In the genomic region with DNA sequence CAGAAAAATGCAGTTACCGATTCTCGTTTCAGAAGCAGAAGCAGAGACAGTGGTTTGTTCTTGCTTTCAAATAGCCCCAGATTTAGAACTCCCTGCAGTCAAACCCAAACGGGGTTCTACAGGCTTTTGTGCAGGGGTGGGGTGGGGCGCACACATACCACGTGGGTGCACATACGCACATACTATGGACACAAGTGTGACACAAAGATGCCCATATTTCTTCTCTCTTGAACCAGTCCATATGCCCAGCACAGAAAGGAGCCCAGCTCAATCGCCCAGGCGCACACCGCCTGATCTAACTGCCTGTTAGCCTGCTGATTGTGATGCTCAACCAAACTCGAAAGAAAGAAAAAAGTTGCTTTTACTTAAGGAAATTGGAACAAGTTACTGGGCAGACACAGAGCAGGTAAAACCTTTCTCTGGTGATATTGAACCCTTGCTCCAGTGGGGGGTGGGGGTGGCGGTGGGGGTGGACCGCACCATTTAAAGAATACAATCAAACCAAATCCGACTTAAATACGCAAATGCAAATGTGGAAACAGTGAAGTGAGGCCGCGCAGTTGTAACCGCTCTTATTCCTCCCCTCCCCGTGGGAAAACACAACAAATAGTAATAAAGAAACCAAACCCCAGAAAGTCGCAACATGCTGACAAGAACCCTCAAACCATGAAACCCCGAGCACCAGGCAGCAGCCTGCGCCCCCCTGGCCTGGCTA, we compare ENCODE assay signal across 8 mouse cellular contexts. TPM values are rescaled to one million over a fixed set of nuclear protein-coding genes. Genes with fewer than 3 reads are reported as not detected.
DNase-seq lines count a peak whose midpoint lies in the region; ATAC-seq and TF ChIP-seq lines count a peak whose summit lies in the region.

No protein-coding gene starts in this region.

- peak overlapping the region; percentile 7 for H3K9ac ChIP-seq in embryonic facial prominence, embryonic 11.5 days (replicated peaks; ENCODE audit: low read length)
- H3K9ac ChIP-seq in intestine, embryonic 16.5 days (ENCODE audit: low read depth, low read length), result peak overlapping the region; percentile 65
- H3K9ac ChIP-seq in neural tube, embryonic 15.5 days (replicated peaks), result no peak overlapping the region

- H3K36me3 ChIP-seq in embryonic facial prominence, embryonic 11.5 days (replicated peaks; ENCODE audit: control insufficient read depth, insufficient read depth, low read depth, low read length), result no peaks in the 10 kb centered on the region
- H3K36me3 ChIP-seq in intestine, embryonic 16.5 days (ENCODE audit: control insufficient read depth, insufficient read depth, low read length), result no peaks in the 10 kb centered on the region
- H3K36me3 ChIP-seq in neural tube, embryonic 15.5 days, result peaks cover 34% of the 10 kb centered on the region

- H3K27me3 ChIP-seq in embryonic facial prominence, embryonic 11.5 days (ENCODE audit: control insufficient read depth, insufficient read depth, low read length), result peaks cover 9% of the 10 kb centered on the region
- H3K27me3 ChIP-seq in intestine, embryonic 16.5 days (replicated peaks; ENCODE audit: control insufficient read depth, insufficient read depth, low read length), result peaks cover 5% of the 10 kb centered on the region; the same call in 1 of the 2 replicates
- H3K27me3 ChIP-seq in neural tube, embryonic 15.5 days (replicated peaks), result peaks cover 11% of the 10 kb centered on the region

- no peak for DNase-seq in layer of hippocampus, adult 2 months (ENCODE audit: low spot score in 2 of 2)
- DNase-seq in layer of hippocampus, adult 11-12 months (ENCODE audit: low spot score), result no peak
- no peak for DNase-seq in embryonic facial prominence, embryonic 11.5 days (ENCODE audit: low spot score)
- no peak for DNase-seq in spleen, adult 12 weeks (ENCODE audit: low spot score)
- no peak for DNase-seq in cerebellum, adult 8-10 months
- DNase-seq in cerebellum, adult 11-12 months, result no peak

- WGBS in embryonic facial prominence, embryonic 11.5 days, result 22% methylated on average over 21 of the region's 21 CpGs
- WGBS in intestine, embryonic 16.5 days, result 37% methylated on average over 21 of the region's 21 CpGs
- WGBS in neural tube, embryonic 15.5 days, result 25% methylated on average over 21 of the region's 21 CpGs

- H3K27ac ChIP-seq in layer of hippocampus, adult 2 months, result no peak overlapping the region
- no peak overlapping the region for H3K27ac ChIP-seq in embryonic facial prominence, embryonic 11.5 days (replicated peaks; ENCODE audit: low read depth, low read length)
- no peak overlapping the region for H3K27ac ChIP-seq in intestine, embryonic 16.5 days (ENCODE audit: low read length)
- H3K27ac ChIP-seq in neural tube, embryonic 15.5 days (replicated peaks), result no peak overlapping the region

- H3K4me1 ChIP-seq in embryonic facial prominence, embryonic 11.5 days (ENCODE audit: control insufficient read depth, insufficient read depth, low read length), result no peaks in the 10 kb centered on the region
- peaks cover 6% of the 10 kb centered on the region for H3K4me1 ChIP-seq in intestine, embryonic 16.5 days (ENCODE audit: control insufficient read depth, insufficient read depth, low read length)
- peaks cover 14% of the 10 kb centered on the region for H3K4me1 ChIP-seq in neural tube, embryonic 15.5 days

- H3K4me3 ChIP-seq in layer of hippocampus, adult 2 months, result peak overlapping the region; percentile 12; the same call in 1 of the 2 replicates
- H3K4me3 ChIP-seq in embryonic facial prominence, embryonic 11.5 days (ENCODE audit: low read depth, low read length), result peak overlapping the region; percentile 27
- peak overlapping the region; percentile 56 for H3K4me3 ChIP-seq in intestine, embryonic 16.5 days (ENCODE audit: low read length)
- H3K4me3 ChIP-seq in neural tube, embryonic 15.5 days (replicated peaks), result peak overlapping the region; percentile 26

- no peak for ATAC-seq in embryonic facial prominence, embryonic 11.5 days (replicated peaks; ENCODE audit: insufficient number of reproducible peaks, low FRiP score, low TSS enrichment, low read depth)
- ATAC-seq in intestine, embryonic 16.5 days, result no peak
- ATAC-seq in neural tube, embryonic 15.5 days (ENCODE audit: low FRiP score), result no peak

- TF ChIP-seq CTCF in layer of hippocampus, adult 2 months (conservative IDR thresholded peaks at IDR 0.05), result no peak

- no peaks in the 10 kb centered on the region for H3K9me3 ChIP-seq in embryonic facial prominence, embryonic 11.5 days (replicated peaks; ENCODE audit: control insufficient read depth, low read length)
- H3K9me3 ChIP-seq in intestine, embryonic 16.5 days (ENCODE audit: control insufficient read depth, low read length), result no peaks in the 10 kb centered on the region
- H3K9me3 ChIP-seq in neural tube, embryonic 15.5 days (replicated peaks), result no peaks in the 10 kb centered on the region

- H3K4me2 ChIP-seq in embryonic facial prominence, embryonic 11.5 days (ENCODE audit: low read depth, low read length), result peak overlapping the region; percentile 51
- H3K4me2 ChIP-seq in intestine, embryonic 16.5 days (ENCODE audit: low read depth, low read length), result peak overlapping the region; percentile 89
- peak overlapping the region; percentile 59 for H3K4me2 ChIP-seq in neural tube, embryonic 15.5 days

RNA-seq across cellular contexts. Expression of a gene that starts 30.8 kb away (rescaled TPM):
- total RNA-seq in layer of hippocampus, adult 2 months (2021), result 1 to 10 TPM; 8.2 to 9.5 TPM
- 18.1 and 21.7 TPM in 2 replicates for polyA plus RNA-seq in embryonic facial prominence, embryonic 11.5 days (2014; fragmentation: Nextera tagmentation; extraction: Ambion mirVana)
- polyA plus RNA-seq in intestine, embryonic 16.5 days (2015; fragmentation: Nextera tagmentation; extraction: Ambion mirVana), result 8.2 and 8.6 TPM in 2 replicates
- polyA plus RNA-seq in neural tube, embryonic 15.5 days (2015; fragmentation: Nextera tagmentation; extraction: Ambion mirVana), result 15.6 and 19.4 TPM in 2 replicates
